Mouse (Mus musculus): ENCODE measurements around the gene Nipsnap1.

Gene Nipsnap1

DNA sequence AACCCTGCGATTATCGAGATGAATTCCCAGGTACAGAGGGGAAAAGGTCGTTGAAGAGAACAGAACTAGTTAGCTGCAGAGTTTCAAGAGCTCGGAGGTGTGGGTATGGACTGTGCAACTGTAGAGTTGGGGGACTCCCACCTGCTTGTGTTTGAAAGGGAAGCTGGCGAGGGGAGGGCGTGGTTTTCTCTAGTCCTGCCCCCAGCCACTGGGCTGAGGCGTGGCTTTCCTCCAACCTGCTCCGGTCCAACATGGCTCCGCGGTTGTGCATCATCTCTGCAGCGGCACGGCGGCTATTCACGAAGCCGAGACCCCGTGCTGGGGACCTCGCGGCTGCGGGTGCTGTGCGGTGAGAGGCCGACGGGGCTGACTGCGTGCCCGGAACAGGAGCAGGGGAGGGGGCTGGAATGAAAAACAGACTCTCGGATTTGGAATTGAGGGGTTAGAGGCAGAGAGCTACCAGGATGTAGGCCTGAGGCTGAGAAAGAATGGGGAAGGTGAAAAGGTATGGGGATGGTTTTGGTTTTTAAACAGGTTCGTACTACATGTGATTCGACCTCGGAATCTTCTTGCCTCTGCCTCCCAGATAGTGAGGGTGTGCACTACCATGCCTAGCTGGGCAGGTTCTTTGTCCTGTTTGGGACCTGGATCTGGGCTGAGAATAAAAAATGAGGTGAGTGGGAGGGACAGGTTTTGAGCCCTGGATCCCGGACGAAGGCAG, at the start of gene Nipsnap1:
Gene Nipsnap1, plus strand, starts transcription at position 197 of the 721 bp plus-strand sequence.
- peak; percentile 38 to 70 for DNase-seq (ENCODE audit: low read depth in 1 of 2, low spot score in 2 of 2)

DNA sequence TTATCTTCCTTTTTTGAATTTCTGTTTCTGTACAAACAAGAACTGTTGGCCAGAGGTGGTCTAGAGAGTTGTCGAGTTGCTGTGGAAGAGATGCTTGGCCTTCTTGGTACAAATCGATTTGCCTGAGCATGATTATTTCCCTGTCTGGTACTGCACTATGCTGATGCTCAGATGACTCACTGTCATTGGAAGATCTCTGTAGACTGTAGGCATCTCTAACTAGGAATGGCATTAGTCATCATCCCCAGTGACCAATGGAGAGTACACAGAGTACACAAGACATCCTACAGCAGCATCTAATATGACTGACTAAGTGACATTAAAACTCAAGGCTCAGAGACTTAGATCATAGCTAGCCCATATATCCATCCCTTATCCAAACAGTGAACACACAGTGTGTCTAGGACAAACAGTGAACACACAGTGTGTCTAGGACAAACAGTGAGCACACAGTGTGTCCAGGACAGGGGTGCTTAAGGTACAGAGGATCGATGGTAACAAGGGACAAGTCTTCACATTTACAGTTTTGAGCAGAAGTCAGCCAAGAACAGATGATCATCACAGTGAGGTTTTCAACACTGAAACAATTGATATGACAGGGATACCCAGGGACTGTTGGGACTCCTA, 47.5 kb upstream of the Nipsnap1 start:
- DNase-seq (ENCODE audit: low read depth in 1 of 2, low spot score in 2 of 2), result no peak

- no peak for DNase-seq (ENCODE audit: low read depth in 1 of 2, low spot score in 2 of 2)
Observed at GRCm38 (mm10) chr11:4827340-4827739, 46.4 kb upstream of the Nipsnap1 start.

- no peak for DNase-seq (ENCODE audit: low read depth in 1 of 2, low spot score in 2 of 2)
Observed at GRCm38 (mm10) chr11:4827916-4828315, 45.8 kb upstream of the Nipsnap1 start.

GRCm38 (mm10) chr11:4831066-4831465, 42.7 kb upstream of the Nipsnap1 start:
- no peak for DNase-seq (ENCODE audit: low read depth in 1 of 2, low spot score in 2 of 2)

GRCm38 (mm10) chr11:4833295-4833939, 40.3 kb upstream of the Nipsnap1 start:
- no peak for DNase-seq (ENCODE audit: low read depth in 1 of 2, low spot score in 2 of 2)

- no peak for DNase-seq (ENCODE audit: low read depth in 1 of 2, low spot score in 2 of 2)
Observed at GRCm38 (mm10) chr11:4835436-4835835, 38.3 kb upstream of the Nipsnap1 start.

DNA sequence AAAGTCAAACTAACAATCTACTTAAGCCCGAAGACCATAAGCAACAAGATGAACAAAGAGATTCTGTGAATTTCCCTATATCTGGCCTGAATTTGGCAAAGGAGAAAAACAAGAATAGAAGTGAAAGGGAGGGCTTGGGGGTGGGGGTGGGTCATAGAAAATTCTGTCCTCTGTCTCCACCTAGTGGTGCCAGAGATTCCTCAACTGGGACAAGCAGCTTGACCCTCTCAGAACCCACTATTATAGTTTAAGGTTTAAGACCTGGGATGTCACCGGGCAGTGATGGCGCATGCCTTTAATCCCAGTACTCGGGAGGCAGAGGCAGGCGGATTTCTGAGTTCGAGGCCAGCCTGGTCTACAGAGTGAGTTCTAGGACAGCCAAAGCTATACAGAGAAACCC, 37.0 kb upstream of the Nipsnap1 start:
- no peak for DNase-seq (ENCODE audit: low read depth in 1 of 2, low spot score in 2 of 2)

DNA sequence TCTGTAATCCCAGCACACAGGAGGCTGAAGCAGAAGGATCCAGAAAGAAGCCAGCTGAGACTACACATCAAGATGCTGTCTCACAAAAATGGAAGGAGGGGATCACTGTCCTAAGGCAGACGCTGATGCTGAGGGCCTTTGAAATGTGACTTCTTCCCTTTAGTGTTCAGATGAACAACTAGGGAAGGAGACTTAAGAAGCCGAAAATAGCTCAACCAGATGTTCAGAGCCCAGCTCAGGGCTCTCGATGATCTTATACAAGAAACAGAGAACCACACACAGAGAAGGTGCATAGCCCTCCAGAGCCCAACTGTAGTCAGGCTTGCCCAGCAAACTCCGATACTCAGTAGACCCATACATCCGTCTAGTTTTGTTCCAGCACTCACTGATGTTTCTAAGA, 36.4 kb upstream of the Nipsnap1 start:
- no peak for DNase-seq (ENCODE audit: low read depth in 1 of 2, low spot score in 2 of 2)

DNA sequence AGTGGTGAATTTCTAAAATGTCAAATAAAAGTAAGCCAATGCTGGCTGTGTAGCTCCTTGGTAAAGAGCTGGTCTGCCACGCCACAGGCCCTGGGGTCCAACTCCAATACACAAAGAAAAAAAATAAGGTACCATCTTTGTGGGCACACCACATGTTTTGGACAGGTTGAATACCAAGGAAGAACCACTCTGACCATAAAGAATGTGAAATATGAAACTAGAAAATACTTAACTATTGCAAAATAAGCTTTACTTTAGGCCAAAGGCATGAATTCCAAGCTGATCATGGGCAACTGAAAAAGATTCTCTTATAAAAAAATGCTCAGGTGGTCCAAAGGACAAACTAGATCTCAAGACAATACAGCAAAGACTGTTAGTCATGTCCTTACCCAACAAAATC, 35.5 kb upstream of the Nipsnap1 start:
- DNase-seq (ENCODE audit: low read depth in 1 of 2, low spot score in 2 of 2), result no peak

GRCm38 (mm10) chr11:4840942-4841526, 32.7 kb upstream of the Nipsnap1 start:
- no peak for DNase-seq (ENCODE audit: low read depth in 1 of 2, low spot score in 2 of 2)

GRCm38 (mm10) chr11:4848483-4849248, 25.1 kb upstream of the Nipsnap1 start:
- DNase-seq (ENCODE audit: low read depth in 1 of 2, low spot score in 2 of 2), result peak in 1 of 2 experiments; percentile 37

GRCm38 (mm10) chr11:4849258-4849943, 24.4 kb upstream of the Nipsnap1 start, which contains the start of gene Nf2:
Gene Nf2 (minus strand): TSS chr11:4849536.
- peak; percentile 88 to 89 for DNase-seq (ENCODE audit: low read depth in 1 of 2, low spot score in 2 of 2)

DNA sequence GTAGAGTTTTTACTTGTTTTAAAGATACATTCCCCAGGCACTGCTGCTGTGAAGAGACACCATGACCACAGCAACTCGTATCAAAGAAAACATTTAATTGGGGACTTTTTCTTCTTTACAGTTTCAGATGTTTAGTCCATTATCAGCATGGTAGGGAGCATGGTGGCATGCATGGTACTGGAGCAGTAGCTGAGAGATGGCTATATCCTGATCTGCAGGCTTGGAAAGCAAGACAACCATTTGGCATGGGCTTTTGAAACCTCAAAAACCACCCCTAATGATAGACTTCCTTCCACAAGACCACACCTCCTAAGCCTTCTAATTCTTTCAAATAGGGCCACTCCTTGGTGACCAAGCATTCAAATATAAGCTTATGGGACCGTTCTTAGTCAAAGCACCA, 23.3 kb upstream of the Nipsnap1 start:
- DNase-seq (ENCODE audit: low read depth in 1 of 2, low spot score in 2 of 2), result no peak

DNA sequence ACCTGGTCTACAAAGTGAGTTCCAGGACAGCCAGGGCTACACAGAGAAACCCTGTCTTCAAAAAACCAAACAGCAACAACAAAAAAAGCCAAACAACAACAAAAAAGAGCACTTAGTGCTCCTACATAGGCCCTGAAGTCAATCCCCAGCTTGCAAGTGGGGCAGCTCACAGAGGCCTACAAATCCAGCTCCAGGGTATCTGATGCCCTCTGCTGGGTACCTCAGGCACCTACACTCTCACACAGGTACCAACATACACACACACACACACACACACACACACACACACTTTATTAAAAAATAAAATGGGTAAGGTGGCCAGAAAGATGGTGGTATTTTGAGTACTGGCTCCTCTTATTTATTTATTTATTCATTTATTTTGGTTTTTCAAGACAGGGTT, 20.7 kb upstream of the Nipsnap1 start:
- no peak for DNase-seq (ENCODE audit: low read depth in 1 of 2, low spot score in 2 of 2)

- no peak for DNase-seq (ENCODE audit: low read depth in 1 of 2, low spot score in 2 of 2)
Observed at GRCm38 (mm10) chr11:4854181-4854580, 19.6 kb upstream of the Nipsnap1 start.

- no peak for DNase-seq (ENCODE audit: low read depth in 1 of 2, low spot score in 2 of 2)
Observed at GRCm38 (mm10) chr11:4858416-4858815, 15.3 kb upstream of the Nipsnap1 start.

DNA sequence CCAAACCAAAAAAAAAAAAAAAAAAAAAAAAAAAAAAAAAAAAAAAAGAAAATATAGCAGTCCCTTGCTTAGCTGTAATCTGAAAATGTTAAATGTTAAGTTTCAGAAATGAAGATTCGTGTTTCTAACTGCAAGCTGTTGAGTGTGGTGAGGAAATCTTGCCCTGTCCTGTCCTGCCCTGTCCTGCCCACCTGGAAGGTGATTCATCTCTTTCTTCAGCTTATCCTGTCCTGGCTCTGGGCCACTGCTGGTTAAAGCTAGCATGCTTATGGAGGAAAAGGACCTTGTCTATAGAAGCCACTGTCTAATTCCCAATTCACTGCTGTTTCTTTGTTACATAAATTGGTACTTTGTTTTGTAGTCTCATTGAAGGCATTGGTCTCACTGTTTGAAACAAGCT, 12.8 kb upstream of the Nipsnap1 start:
- no peak for DNase-seq (ENCODE audit: low read depth in 1 of 2, low spot score in 2 of 2)

DNA sequence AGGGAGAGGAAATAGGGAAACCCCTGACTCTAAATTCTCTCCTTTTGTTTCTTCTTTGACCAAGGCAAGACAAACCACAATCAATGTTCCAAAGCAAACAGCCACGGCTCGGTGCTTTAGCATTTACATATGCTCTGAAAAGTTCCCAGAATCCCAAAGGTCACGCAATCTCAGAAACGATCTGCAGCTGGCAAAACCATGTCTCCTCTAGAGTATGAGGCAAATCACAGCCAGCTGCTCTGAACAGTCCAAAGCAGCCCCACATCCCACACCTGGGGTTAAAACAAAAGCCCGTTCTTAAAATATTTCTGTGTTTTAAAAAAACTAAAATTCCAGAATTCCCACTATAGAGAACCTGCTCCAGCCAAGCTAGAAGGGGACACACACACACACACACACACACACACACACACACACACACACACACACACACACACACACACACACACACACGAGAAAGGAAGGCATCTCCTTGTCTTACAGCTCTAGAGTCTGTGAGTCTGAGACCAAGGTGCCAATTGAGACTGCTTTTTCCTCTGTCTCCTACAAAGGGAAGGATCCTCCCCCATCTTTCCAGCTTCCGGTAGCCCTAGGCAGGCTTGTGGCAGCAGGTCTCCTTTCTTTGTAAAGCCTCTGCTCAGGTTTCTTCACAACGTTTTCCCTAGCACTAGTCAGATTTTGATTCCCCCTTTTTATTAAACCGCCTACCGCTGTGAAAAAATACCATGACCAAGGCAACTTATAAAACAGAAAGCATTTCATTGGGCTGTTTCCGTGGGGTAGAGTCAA, 11.7 kb upstream of the Nipsnap1 start:
- no peak for DNase-seq (ENCODE audit: low read depth in 1 of 2, low spot score in 2 of 2)

GRCm38 (mm10) chr11:4862730-4863129, 11.0 kb upstream of the Nipsnap1 start:
- no peak for DNase-seq (ENCODE audit: low read depth in 1 of 2, low spot score in 2 of 2)

All from monocyte, adult 2 months (primary cell).